Mouse (Mus musculus): Measurements from ENCODE around the gene Ech1. TPM values are rescaled to one million over a fixed set of nuclear protein-coding genes. Genes with fewer than 3 reads are reported as not detected.

Gene Ech1
- polyA plus RNA-seq, 1 experiment from 2014 or later = 72.0 TPM

DNA sequence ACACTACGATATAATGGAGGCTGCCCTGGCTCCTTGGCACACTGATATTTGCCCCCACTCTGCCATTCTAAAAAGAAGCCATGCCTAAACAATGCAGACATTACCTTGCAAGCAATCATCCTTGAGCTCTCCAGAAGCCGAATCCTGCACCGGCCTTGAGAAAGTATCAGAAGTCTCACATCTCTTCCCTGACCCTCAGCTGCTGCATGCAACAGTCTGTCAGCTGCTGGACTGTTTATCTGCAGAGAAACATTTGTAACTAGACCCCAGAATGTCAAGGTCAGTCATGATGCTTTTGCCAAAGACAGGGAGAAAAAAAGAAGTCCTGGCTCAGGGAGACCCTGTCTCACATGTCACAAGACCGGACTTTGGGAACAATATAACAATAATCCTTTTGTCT lies 51.1 kb downstream of the Ech1 start:
- H3K27me3 ChIP-seq (ENCODE audit: poor library complexity, severe bottlenecking) = no peaks in the 10 kb centered on the region
- 87% methylated on average over 4 of the region's 4 CpGs for WGBS
- H3K27ac ChIP-seq = no peak overlapping the region
- no peak for DNase-seq (ENCODE audit: extremely low spot score, low spot score)
- no peaks in the 10 kb centered on the region for H3K9me3 ChIP-seq
- H3K4me1 ChIP-seq = peaks cover 6% of the 10 kb centered on the region
- H3K36me3 ChIP-seq (replicated peaks) = no peaks in the 10 kb centered on the region
- H3K4me3 ChIP-seq = no peak overlapping the region

DNA sequence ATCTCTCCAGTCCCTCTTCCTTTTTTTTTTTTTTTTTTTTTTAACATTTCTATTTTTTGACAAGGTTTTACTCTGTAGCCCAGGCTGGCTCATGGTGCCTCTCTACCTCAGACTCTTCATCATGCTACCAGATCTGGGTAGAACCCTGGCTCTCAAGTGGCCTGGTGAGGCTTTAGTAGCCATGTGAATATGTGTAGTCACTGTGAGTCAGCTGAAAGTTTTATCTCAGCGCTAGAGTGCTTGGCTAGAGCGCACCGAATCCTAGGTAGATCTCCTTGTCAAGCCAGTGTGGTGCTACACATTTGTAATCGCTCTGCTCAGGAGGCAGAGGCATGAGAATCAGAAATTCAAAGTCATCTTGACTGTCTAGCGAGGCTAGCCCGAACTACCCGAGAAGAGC lies 52.1 kb downstream of the Ech1 start:
- Histone ChIP-seq H3K4me3 (no peak overlapping the region), H3K27ac (no peak overlapping the region), H3K36me3 (replicated peaks) (no peaks in the 10 kb centered on the region), H3K27me3 (ENCODE audit: poor library complexity, severe bottlenecking) (no peaks in the 10 kb centered on the region), H3K9me3 (no peaks in the 10 kb centered on the region), H3K4me1 (peaks cover 15% of the 10 kb centered on the region)
- no peak for DNase-seq (ENCODE audit: extremely low spot score, low spot score)
- WGBS = 89% methylated on average over 7 of the region's 7 CpGs

- 88% methylated on average over 4 of the region's 4 CpGs for WGBS
These were observed 52.8 kb downstream of the Ech1 start for GRCm38 (mm10) chr7:28877856-28878255.

GRCm38 (mm10) chr7:28879606-28880005 lies 54.6 kb downstream of the Ech1 start:
- Histone ChIP-seq H3K4me3 (no peak overlapping the region), H3K4me1 (peaks cover 15% of the 10 kb centered on the region), H3K27ac (no peak overlapping the region), H3K36me3 (replicated peaks) (no peaks in the 10 kb centered on the region), H3K9me3 (no peaks in the 10 kb centered on the region), H3K27me3 (ENCODE audit: poor library complexity, severe bottlenecking) (no peaks in the 10 kb centered on the region)
- WGBS = 79% methylated on average over 7 of the region's 7 CpGs
- DNase-seq (ENCODE audit: extremely low spot score, low spot score) = no peak

More at GRCm38 (mm10) chr7:28877856-28878255, 52.8 kb downstream of the Ech1 start:
- H3K4me3 ChIP-seq = no peak overlapping the region
- peaks cover 15% of the 10 kb centered on the region for H3K4me1 ChIP-seq
- DNase-seq (ENCODE audit: extremely low spot score, low spot score) = no peak
- H3K27me3 ChIP-seq (ENCODE audit: poor library complexity, severe bottlenecking) = no peaks in the 10 kb centered on the region
- H3K36me3 ChIP-seq (replicated peaks) = no peaks in the 10 kb centered on the region
- H3K27ac ChIP-seq = no peak overlapping the region
- H3K9me3 ChIP-seq = no peaks in the 10 kb centered on the region

DNA sequence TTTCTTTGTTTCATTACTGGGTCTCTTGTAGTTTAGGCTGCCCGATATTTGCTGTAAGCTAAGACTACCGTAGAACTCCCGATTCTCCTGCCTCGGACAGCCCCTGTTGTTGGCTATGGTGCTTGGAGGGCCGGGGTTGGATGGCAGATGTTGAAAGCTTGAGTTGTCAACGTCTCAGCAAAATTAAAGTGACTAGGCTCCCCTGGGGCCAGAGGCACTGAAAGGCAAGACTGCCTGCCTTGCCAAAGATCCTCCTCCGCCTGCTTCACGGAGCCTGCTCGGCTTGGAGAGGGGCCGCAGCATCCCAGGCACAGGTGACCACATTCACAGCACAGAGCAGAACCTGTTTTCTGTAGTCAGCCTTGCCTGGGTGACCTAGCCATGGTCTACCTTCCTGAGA lies 55.5 kb downstream of the Ech1 start:
- DNase-seq (ENCODE audit: extremely low spot score, low spot score) = no peak
- no peaks in the 10 kb centered on the region for H3K36me3 ChIP-seq (replicated peaks)
- H3K9me3 ChIP-seq = no peaks in the 10 kb centered on the region
- no peak overlapping the region for H3K27ac ChIP-seq
- no peak overlapping the region for H3K4me3 ChIP-seq
- peaks cover 15% of the 10 kb centered on the region for H3K4me1 ChIP-seq
- no peaks in the 10 kb centered on the region for H3K27me3 ChIP-seq (ENCODE audit: poor library complexity, severe bottlenecking)
- WGBS = 86% methylated on average over 10 of the region's 10 CpGs

GRCm38 (mm10) chr7:28881199-28881598 lies 56.2 kb downstream of the Ech1 start, which contains the start of gene Capn12:
Gene Capn12, plus strand, starts transcription at chr7:28881422.
- peaks cover 15% of the 10 kb centered on the region for H3K4me1 ChIP-seq
- no peak for DNase-seq (ENCODE audit: extremely low spot score, low spot score)
- no peaks in the 10 kb centered on the region for H3K36me3 ChIP-seq (replicated peaks)
- H3K4me3 ChIP-seq = no peak within 1 kb of the TSS
- 42% methylated on average over 13 of the region's 13 CpGs for WGBS
- peaks cover 4% of the 10 kb centered on the region for H3K27me3 ChIP-seq (ENCODE audit: poor library complexity, severe bottlenecking)
- no peaks in the 10 kb centered on the region for H3K9me3 ChIP-seq
- peak within 1 kb of the TSS; percentile 51 for H3K27ac ChIP-seq

Other genes starting within 250 kb of the Ech1 start
- gene Samd4b, start 227.1 kb upstream of the Ech1 start, polyA plus RNA-seq (2016; fragmentation: Nextera tagmentation; extraction: Ambion mirVana) = 29.9 and 30.7 TPM in 2 replicates
- 66.0 and 69.9 TPM in 2 replicates for gene Pak4, start 227.0 kb upstream of the Ech1 start, polyA plus RNA-seq (2016; fragmentation: Nextera tagmentation; extraction: Ambion mirVana)
- not detected in 2 replicates for gene Acp7, start 193.9 kb upstream of the Ech1 start, polyA plus RNA-seq (2016; fragmentation: Nextera tagmentation; extraction: Ambion mirVana)
- gene Fbxo27, start 132.4 kb upstream of the Ech1 start, polyA plus RNA-seq (2016; fragmentation: Nextera tagmentation; extraction: Ambion mirVana) = 6.2 and 6.4 TPM in 2 replicates
- gene Fbxo17, start 108.4 kb upstream of the Ech1 start, polyA plus RNA-seq (2016; fragmentation: Nextera tagmentation; extraction: Ambion mirVana) = 10.7 and 13.9 TPM in 2 replicates
- 156 and 161 TPM in 2 replicates for gene Mrps12, start 83.4 kb upstream of the Ech1 start, polyA plus RNA-seq (2016; fragmentation: Nextera tagmentation; extraction: Ambion mirVana)
- 40.7 and 43.4 TPM in 2 replicates for gene Sars2, start 83.2 kb upstream of the Ech1 start, polyA plus RNA-seq (2016; fragmentation: Nextera tagmentation; extraction: Ambion mirVana)
- gene Ccer2, start 69.0 kb upstream of the Ech1 start, polyA plus RNA-seq (2016; fragmentation: Nextera tagmentation; extraction: Ambion mirVana) = not detected in 2 replicates
- 60.8 and 63.5 TPM in 2 replicates for gene Sirt2, start 58.5 kb upstream of the Ech1 start, polyA plus RNA-seq (2016; fragmentation: Nextera tagmentation; extraction: Ambion mirVana)
- 56.6 and 57.6 TPM in 2 replicates for gene Nfkbib, start 57.7 kb upstream of the Ech1 start, polyA plus RNA-seq (2016; fragmentation: Nextera tagmentation; extraction: Ambion mirVana)
- gene Rinl, start 36.2 kb upstream of the Ech1 start, polyA plus RNA-seq (2016; fragmentation: Nextera tagmentation; extraction: Ambion mirVana) = 3.4 and 3.8 TPM in 2 replicates
- gene Hnrnpl, start 16.7 kb upstream of the Ech1 start, polyA plus RNA-seq (2016; fragmentation: Nextera tagmentation; extraction: Ambion mirVana) = 325 and 336 TPM in 2 replicates
- gene Lgals4, start 8.6 kb downstream of the Ech1 start, polyA plus RNA-seq (2016; fragmentation: Nextera tagmentation; extraction: Ambion mirVana) = 2.9 and 3.1 TPM in 2 replicates
- gene Lgals7, start 38.6 kb downstream of the Ech1 start, polyA plus RNA-seq (2016; fragmentation: Nextera tagmentation; extraction: Ambion mirVana) = 0.26 and 0.42 TPM in 2 replicates
- 0.21 and 0.43 TPM in 2 replicates for gene Capn12, start 56.2 kb downstream of the Ech1 start, polyA plus RNA-seq (2016; fragmentation: Nextera tagmentation; extraction: Ambion mirVana)
- 235 and 255 TPM in 2 replicates for gene Actn4, start 137.1 kb downstream of the Ech1 start, polyA plus RNA-seq (2016; fragmentation: Nextera tagmentation; extraction: Ambion mirVana)
- gene Eif3k, start 156.6 kb downstream of the Ech1 start, polyA plus RNA-seq (2016; fragmentation: Nextera tagmentation; extraction: Ambion mirVana) = 415 and 425 TPM in 2 replicates
- gene Map4k1, start 156.8 kb downstream of the Ech1 start, polyA plus RNA-seq (2016; fragmentation: Nextera tagmentation; extraction: Ambion mirVana) = 10.2 and 13.4 TPM in 2 replicates